Mouse (Mus musculus) erythroblast, embryonic 14.5 days (primary cell): ENCODE data around the gene Iqgap1.

Source experiments
- GATA1 ChIP-seq: IDR thresholded peaks from 2 replicates; pipeline ENCODE4 v1.6.1; 2012; ENCODE audit warnings: low read length, inconsistent platforms, mixed read lengths
- TAL1 ChIP-seq: IDR thresholded peaks from 3 replicates; pipeline ENCODE4 v1.6.1; 2012; ENCODE audit warnings: low read length, inconsistent platforms, mixed read lengths

- no peak for TF ChIP-seq GATA1
- TF ChIP-seq TAL1: no peak
Observed at GRCm38 (mm10) chr7:80696334-80696733, 129.4 kb downstream of the Iqgap1 start.
